Comparison of ENCODE assay signal across 22 mouse cellular contexts in genomic region chr13:115067324-115067967, GRCm38 (mm10). TPM values are rescaled to one million over a fixed set of nuclear protein-coding genes. Genes with fewer than 3 reads are reported as not detected.
DNase-seq lines count a peak whose midpoint lies in the region; ATAC-seq and TF ChIP-seq lines count a peak whose summit lies in the region.
"Had no signal": no experiment of that assay in that cellular context is flagged by ENCODE, and none has a peak within 500 bp of the region (broad histone marks: within the 10 kb centered on the region; RNA-seq: fewer than 3 reads in every experiment).

No protein-coding gene starts in this region.

- TF ChIP-seq CTCF in kidney, postnatal 0 days (IDR thresholded peaks at IDR 0.05; ENCODE audit: low read depth) = no peak
- TF ChIP-seq CTCF in Patski (IDR thresholded peaks at IDR 0.05) = no peak
- no peak for TF ChIP-seq CTCF in forebrain, postnatal 0 days (IDR thresholded peaks at IDR 0.05; ENCODE audit: low read depth)

- peak overlapping the region; percentile 68 for H3K27ac ChIP-seq in kidney, embryonic 15.5 days
- H3K27ac ChIP-seq in kidney, postnatal 0 days = no peak overlapping the region
- H3K27ac ChIP-seq in forebrain, postnatal 0 days (ENCODE audit: low read depth, low read length) = no peak overlapping the region
- H3K27ac ChIP-seq: embryonic facial prominence, embryonic 10.5 days; embryonic facial prominence, embryonic 12.5 days; forebrain, embryonic 13.5 days; forebrain, embryonic 15.5 days had no signal

- peak; percentile 37 for DNase-seq in kidney, adult 9 months
- DNase-seq in kidney, postnatal 4 days = no peak
- DNase-seq in kidney, adult 8-10 months = no peak
- DNase-seq in kidney, postnatal 0 days (ENCODE audit: low spot score) = peak; percentile 58
- DNase-seq in kidney, postnatal 10 days = no peak
- DNase-seq in Patski (ENCODE audit: low read depth, low spot score) = no peak
- DNase-seq in forebrain, postnatal 0 days = no peak
- DNase-seq: adrenal gland, adult 8-10 months; adrenal gland, postnatal 14 days; adrenal gland, postnatal 36 days; cerebellum, adult 11-12 months; cerebellum, adult 2 months; cerebellum, adult 9-10 months; cerebellum, postnatal 10 days; cerebellum, postnatal 25 days had no signal

- no peak overlapping the region for H3K9ac ChIP-seq in kidney, embryonic 15.5 days
- no peak overlapping the region for H3K9ac ChIP-seq in kidney, postnatal 0 days (ENCODE audit: low read depth, low read length)
- H3K9ac ChIP-seq in forebrain, postnatal 0 days = no peak overlapping the region
- H3K9ac ChIP-seq: embryonic facial prominence, embryonic 12.5 days; forebrain, embryonic 13.5 days; forebrain, embryonic 15.5 days had no signal

- no peaks in the 10 kb centered on the region for H3K9me3 ChIP-seq in kidney, embryonic 15.5 days (replicated peaks)
- no peaks in the 10 kb centered on the region for H3K9me3 ChIP-seq in kidney, postnatal 0 days (replicated peaks; ENCODE audit: low read length)
- H3K9me3 ChIP-seq in forebrain, postnatal 0 days (ENCODE audit: low read length) = no peaks in the 10 kb centered on the region
- H3K9me3 ChIP-seq: embryonic facial prominence, embryonic 10.5 days; embryonic facial prominence, embryonic 12.5 days; forebrain, embryonic 13.5 days; forebrain, embryonic 15.5 days had no signal

- H3K27me3 ChIP-seq in kidney, embryonic 15.5 days = no peaks in the 10 kb centered on the region
- no peaks in the 10 kb centered on the region for H3K27me3 ChIP-seq in kidney, postnatal 0 days (ENCODE audit: insufficient read depth, low read length)
- no peaks in the 10 kb centered on the region for H3K27me3 ChIP-seq in Patski
- no peaks in the 10 kb centered on the region for H3K27me3 ChIP-seq in forebrain, postnatal 0 days (ENCODE audit: insufficient read depth, low read length)
- H3K27me3 ChIP-seq: embryonic facial prominence, embryonic 12.5 days; forebrain, embryonic 13.5 days; forebrain, embryonic 15.5 days had no signal

- H3K4me3 ChIP-seq in kidney, embryonic 15.5 days (replicated peaks) = no peak overlapping the region
- no peak overlapping the region for H3K4me3 ChIP-seq in kidney, postnatal 0 days (replicated peaks; ENCODE audit: low read depth, low read length)
- no peak overlapping the region for H3K4me3 ChIP-seq in forebrain, postnatal 0 days (ENCODE audit: low read depth, low read length)
- H3K4me3 ChIP-seq: embryonic facial prominence, embryonic 10.5 days; embryonic facial prominence, embryonic 12.5 days; forebrain, embryonic 13.5 days; forebrain, embryonic 15.5 days had no signal

- H3K4me1 ChIP-seq in kidney, embryonic 15.5 days = peaks cover 13% of the 10 kb centered on the region; the same call in 1 of the 2 replicates
- peaks cover 8% of the 10 kb centered on the region; the same call in 1 of the 2 replicates for H3K4me1 ChIP-seq in kidney, postnatal 0 days (replicated peaks; ENCODE audit: insufficient read depth, low read length)
- H3K4me1 ChIP-seq in forebrain, postnatal 0 days (ENCODE audit: insufficient read depth) = no peaks in the 10 kb centered on the region
- H3K4me1 ChIP-seq: embryonic facial prominence, embryonic 10.5 days; embryonic facial prominence, embryonic 12.5 days; forebrain, embryonic 13.5 days; forebrain, embryonic 15.5 days had no signal

- POLR2A ChIA-PET in Patski (lab: Charles Lee) = no interaction called here

- 57% methylated on average over 4 of the region's 4 CpGs for WGBS in kidney, embryonic 15.5 days
- 45% methylated on average over 4 of the region's 4 CpGs for WGBS in kidney, postnatal 0 days
- WGBS in forebrain, postnatal 0 days = 91% methylated on average over 4 of the region's 4 CpGs

- in situ Hi-C loops in Patski (cut with MboI; ENCODE audit: low pct_unique_long_range_greater_than_20kb) = no loop called here

- H3K36me3 ChIP-seq in kidney, embryonic 15.5 days = no peaks in the 10 kb centered on the region
- no peaks in the 10 kb centered on the region for H3K36me3 ChIP-seq in kidney, postnatal 0 days (ENCODE audit: insufficient read depth, low read length)
- no peaks in the 10 kb centered on the region for H3K36me3 ChIP-seq in forebrain, postnatal 0 days (ENCODE audit: insufficient read depth)
- H3K36me3 ChIP-seq: embryonic facial prominence, embryonic 10.5 days; embryonic facial prominence, embryonic 12.5 days; forebrain, embryonic 15.5 days had no signal

- peak; percentile 89 for ATAC-seq in kidney, embryonic 15.5 days (replicated peaks; ENCODE audit: low FRiP score)
- ATAC-seq in kidney, postnatal 0 days (replicated peaks; ENCODE audit: low FRiP score, low read depth) = peak; percentile 43; the same call in 1 of the 2 replicates
- peak; percentile 39 for ATAC-seq in Patski
- no peak for ATAC-seq in forebrain, postnatal 0 days
- ATAC-seq: activated CD4-positive, CD25-positive, alpha-beta regulatory T cell, adult 4 months; forebrain, embryonic 13.5 days; forebrain, embryonic 15.5 days had no signal

- no peak overlapping the region for H3K4me2 ChIP-seq in kidney, embryonic 15.5 days
- H3K4me2 ChIP-seq in kidney, postnatal 0 days (ENCODE audit: low read length) = no peak overlapping the region
- no peak overlapping the region for H3K4me2 ChIP-seq in forebrain, postnatal 0 days (ENCODE audit: low read depth)
- H3K4me2 ChIP-seq: embryonic facial prominence, embryonic 12.5 days; forebrain, embryonic 13.5 days; forebrain, embryonic 15.5 days had no signal

- CTCF ChIA-PET in Patski (lab: Charles Lee) = no interaction called here

RNA-seq across cellular contexts. Expression of gene Pelo, which starts 22.5 kb away (rescaled TPM):
- polyA plus RNA-seq in kidney, embryonic 15.5 days (2015; fragmentation: Nextera tagmentation; extraction: Ambion mirVana) = 5.7 and 6.5 TPM in 2 replicates
- polyA plus RNA-seq in kidney, postnatal 0 days (2015; fragmentation: Nextera tagmentation; extraction: Ambion mirVana) = 8.4 and 9.9 TPM in 2 replicates
- 34.9 TPM for polyA plus RNA-seq in Patski (2021)
- total RNA-seq in forebrain, postnatal 0 days (2014; rRNA removed) = 10.1 and 12.2 TPM in 2 replicates
- polyA plus RNA-seq in forebrain, postnatal 0 days (2015; fragmentation: Nextera tagmentation; extraction: Ambion mirVana) = 6.2 and 6.6 TPM in 2 replicates

RNA-seq across cellular contexts. Expression of gene Gm49395, which starts 34.3 kb away (rescaled TPM):
- polyA plus RNA-seq in kidney, embryonic 15.5 days (2015; fragmentation: Nextera tagmentation; extraction: Ambion mirVana) = 7.0 and 9.2 TPM in 2 replicates
- polyA plus RNA-seq in kidney, postnatal 0 days (2015; fragmentation: Nextera tagmentation; extraction: Ambion mirVana) = 12.1 and 15.3 TPM in 2 replicates
- polyA plus RNA-seq in Patski (2021) = 2.2 TPM
- total RNA-seq in forebrain, postnatal 0 days (2014; rRNA removed) = 3.1 and 4.1 TPM in 2 replicates
- polyA plus RNA-seq in forebrain, postnatal 0 days (2015; fragmentation: Nextera tagmentation; extraction: Ambion mirVana) = 3.5 TPM in 2 replicates

RNA-seq across cellular contexts. Expression of gene Itga1, which starts 34.3 kb away (rescaled TPM):
- polyA plus RNA-seq in kidney, embryonic 15.5 days (2015; fragmentation: Nextera tagmentation; extraction: Ambion mirVana) = 23.0 and 26.8 TPM in 2 replicates
- 27.1 and 29.4 TPM in 2 replicates for polyA plus RNA-seq in kidney, postnatal 0 days (2015; fragmentation: Nextera tagmentation; extraction: Ambion mirVana)
- polyA plus RNA-seq in Patski (2021) = 59.2 TPM
- total RNA-seq in forebrain, postnatal 0 days (2014; rRNA removed) = 4.4 and 8.2 TPM in 2 replicates
- 2.6 and 3.2 TPM in 2 replicates for polyA plus RNA-seq in forebrain, postnatal 0 days (2015; fragmentation: Nextera tagmentation; extraction: Ambion mirVana)
- total RNA-seq: MEL had no signal

Comparison
In these comparisons a context has a peak if more than half of its experiments do, and no peak if none do; other contexts are left out.
1. DNase-seq: peak in kidney, adult 9 months (single experiment) and kidney, postnatal 0 days (single experiment); none in kidney, postnatal 4 days (0 of 2), kidney, adult 8-10 months (0 of 2), kidney, postnatal 10 days (single experiment), Patski (single experiment) and forebrain, postnatal 0 days (single experiment).